Mouse (Mus musculus) cerebellum, adult 11 months (tissue): ENCODE results near the gene Dbnl.
"Not testable (repeated sequence)": the region's sequence is repeated elsewhere in the genome, so short reads cannot be mapped to it uniquely, and the experiment has no call there.

Experiments
- DNase-seq: peaks from one replicate; pipeline ENCODE4 v3.0.0; 2022

Dbnl gene

GRCm38 (mm10) chr11:5796939-5797338 lies 8.7 kb downstream of the Dbnl start:
- no peak for DNase-seq

GRCm38 (mm10) chr11:5797371-5797770 lies 9.1 kb downstream of the Dbnl start:
- no peak for DNase-seq

GRCm38 (mm10) chr11:5797928-5798327 lies 9.6 kb downstream of the Dbnl start:
- DNase-seq = no peak

- no peak for DNase-seq
Measured at GRCm38 (mm10) chr11:5799621-5800490, 11.6 kb downstream of the Dbnl start.

GRCm38 (mm10) chr11:5801511-5801910 lies 13.2 kb downstream of the Dbnl start:
- DNase-seq = no peak

- DNase-seq = no peak
Measured at GRCm38 (mm10) chr11:5802005-5802404, 13.7 kb downstream of the Dbnl start.

- no peak for DNase-seq
Measured at GRCm38 (mm10) chr11:5802457-5803217, 14.3 kb downstream of the Dbnl start.

GRCm38 (mm10) chr11:5803551-5803981 lies 15.3 kb downstream of the Dbnl start, which contains the start of gene Pgam2:
Pgam2 (minus strand) TSS chr11:5803733.
- DNase-seq = no peak

- no peak for DNase-seq
Measured at GRCm38 (mm10) chr11:5804174-5804573, 15.9 kb downstream of the Dbnl start.

GRCm38 (mm10) chr11:5805711-5806110 lies 17.4 kb downstream of the Dbnl start:
- no peak for DNase-seq

- DNase-seq = no peak
Measured at GRCm38 (mm10) chr11:5807956-5808355, 19.7 kb downstream of the Dbnl start.

- not testable (repeated sequence) for DNase-seq
Measured at GRCm38 (mm10) chr11:5809487-5809886, 21.2 kb downstream of the Dbnl start.

- no peak for DNase-seq
Measured at GRCm38 (mm10) chr11:5813381-5813780, 25.1 kb downstream of the Dbnl start.

GRCm38 (mm10) chr11:5819223-5819622 lies 30.9 kb downstream of the Dbnl start:
- DNase-seq = no peak

- DNase-seq = no peak
Measured at GRCm38 (mm10) chr11:5825432-5825831, 37.1 kb downstream of the Dbnl start.

GRCm38 (mm10) chr11:5827931-5828330 lies 39.6 kb downstream of the Dbnl start:
- no peak for DNase-seq

GRCm38 (mm10) chr11:5828509-5829191 lies 40.4 kb downstream of the Dbnl start:
- no peak for DNase-seq

- DNase-seq = no peak
Measured at GRCm38 (mm10) chr11:5829327-5829726, 41.0 kb downstream of the Dbnl start.

GRCm38 (mm10) chr11:5834506-5834905 lies 46.2 kb downstream of the Dbnl start:
- DNase-seq = no peak

- no peak for DNase-seq
Measured at GRCm38 (mm10) chr11:5835057-5835456, 46.8 kb downstream of the Dbnl start.

- DNase-seq = peak; percentile 36
Measured at GRCm38 (mm10) chr11:5836126-5836525, 47.8 kb downstream of the Dbnl start.

- DNase-seq = peak; percentile 93
Measured at GRCm38 (mm10) chr11:5837251-5838246, 49.3 kb downstream of the Dbnl start, which contains the start of gene Polm. Polm (minus strand) TSS chr11:5838016.
